ENCODE assay signal across 9 mouse cellular contexts in the genomic region with DNA sequence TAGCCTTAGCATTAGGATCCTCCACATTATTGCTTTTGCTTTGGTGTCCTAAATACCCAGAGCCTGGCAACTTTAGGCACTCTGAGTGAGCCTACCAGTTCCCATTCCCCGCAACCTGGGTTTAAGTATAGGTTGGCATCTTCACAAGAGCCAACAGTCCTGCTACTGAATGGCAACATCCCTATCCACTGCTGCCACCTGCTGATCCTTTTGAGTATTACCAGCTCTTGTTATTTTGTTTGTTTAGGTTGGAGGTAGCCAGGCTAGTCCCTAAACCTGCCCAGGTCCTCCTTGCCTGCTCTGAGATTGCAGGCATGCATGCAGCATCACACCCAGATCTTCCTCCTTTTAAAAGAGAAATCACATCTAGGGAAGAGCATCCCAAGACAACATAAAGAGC. TPM values are rescaled to one million over a fixed set of nuclear protein-coding genes. Genes with fewer than 3 reads are reported as not detected.
DNase-seq lines count a peak whose midpoint lies in the region; ATAC-seq and TF ChIP-seq lines count a peak whose summit lies in the region.
"Not testable (repeated sequence)": the region's sequence is repeated elsewhere in the genome, so short reads cannot be mapped to it uniquely, and the experiment has no call there.
"Had no signal": no experiment of that assay in that cellular context is flagged by ENCODE, and none has a peak within 500 bp of the region (broad histone marks: within the 10 kb centered on the region; RNA-seq: fewer than 3 reads in every experiment).

No protein-coding gene starts in this region.

- not testable (repeated sequence) for H3K4me1 ChIP-seq in forebrain, embryonic 11.5 days (replicated peaks; ENCODE audit: control insufficient read depth, insufficient read depth, low read length); limb, embryonic 14.5 days (ENCODE audit: control insufficient read depth, insufficient read depth, low read length)

- DNase-seq in 416B (ENCODE audit: low read depth): peak; percentile 59
- DNase-seq in adrenal gland, postnatal 36 days: peak; percentile 55 to 80
- DNase-seq in forebrain, embryonic 11.5 days (ENCODE audit: low spot score): not testable (repeated sequence)
- peak; percentile 59 to 85 for DNase-seq in heart, postnatal 14 days
- DNase-seq in kidney, postnatal 14 days: peak; percentile 89
- DNase-seq in limb, embryonic 14.5 days (ENCODE audit: low spot score): peak; percentile 34
- peak; percentile 73 to 83 for DNase-seq in spleen, postnatal 4 days (ENCODE audit: low spot score in 2 of 2)

- not testable (repeated sequence) for H3K4me3 ChIP-seq in forebrain, embryonic 11.5 days (ENCODE audit: low read depth, low read length); limb, embryonic 14.5 days (replicated peaks; ENCODE audit: low read length)

- not testable (repeated sequence) for H3K4me2 ChIP-seq in forebrain, embryonic 11.5 days (ENCODE audit: low read depth, low read length, severe bottlenecking); limb, embryonic 14.5 days (replicated peaks; ENCODE audit: low read depth, low read length, severe bottlenecking)

- intact Hi-C loops in heart, postnatal 14 days (cut with DNase I): loop anchor here (1.0 kb wide), 1 partner anchor 298 kb away; no protein-coding TSS in a partner anchor

- H3K27ac ChIP-seq in forebrain, embryonic 11.5 days (ENCODE audit: low read depth, low read length); limb, embryonic 14.5 days (replicated peaks; ENCODE audit: low read depth, low read length): not testable (repeated sequence)

- H3K27me3 ChIP-seq in forebrain, embryonic 11.5 days (ENCODE audit: control insufficient read depth, insufficient read depth, low read length); limb, embryonic 14.5 days (ENCODE audit: control insufficient read depth, insufficient read depth, low read length): not testable (repeated sequence)

- H3K9me3 ChIP-seq in forebrain, embryonic 11.5 days (ENCODE audit: control insufficient read depth, low read length); limb, embryonic 14.5 days (ENCODE audit: control insufficient read depth, low read length): not testable (repeated sequence)

- H3K36me3 ChIP-seq in forebrain, embryonic 11.5 days (ENCODE audit: control insufficient read depth, insufficient read depth, low read length); limb, embryonic 14.5 days (ENCODE audit: control insufficient read depth, insufficient read depth, low read length): not testable (repeated sequence)

- H3K9ac ChIP-seq in forebrain, embryonic 11.5 days (ENCODE audit: low read length); limb, embryonic 14.5 days (ENCODE audit: low read depth, low read length, severe bottlenecking): not testable (repeated sequence)

- TF ChIP-seq POLR2A in limb, embryonic 14.5 days (IDR thresholded peaks at IDR 0.05; ENCODE audit: borderline replicate concordance, extremely low read depth, insufficient read depth, insufficient read length): not testable (repeated sequence)

- 25% methylated on average over 1 of the region's 1 CpGs for WGBS in forebrain, embryonic 11.5 days
- 7% methylated on average over 1 of the region's 1 CpGs for WGBS in limb, embryonic 14.5 days

- peak; percentile 56 for ATAC-seq in forebrain, embryonic 11.5 days (replicated peaks; ENCODE audit: low FRiP score)
- not testable (repeated sequence) for ATAC-seq in limb, embryonic 14.5 days (ENCODE audit: low FRiP score, low read depth)
- peak; percentile 48 for ATAC-seq in monocyte, adult 5-6 weeks (replicated peaks; ENCODE audit: insufficient number of reproducible peaks, low FRiP score, low TSS enrichment, poor library complexity, severe bottlenecking)

RNA-seq across cellular contexts. Expression of a gene that starts 7.3 kb away (rescaled TPM):
- total RNA-seq in adrenal gland, postnatal 36 days (2021): 1 to 10 TPM; 5.5 to 5.8 TPM
- polyA plus RNA-seq in forebrain, embryonic 11.5 days (2014; fragmentation: Nextera tagmentation; extraction: Ambion mirVana): 1.9 and 3.0 TPM in 2 replicates
- total RNA-seq in heart, postnatal 14 days (2021): 1 to 10 TPM; 5.8 to 6.5 TPM
- 9.7 and 13.6 TPM in 2 replicates for polyA plus RNA-seq in limb, embryonic 14.5 days (2012; rRNA removed)
- 7.3 and 8.3 TPM in 2 replicates for polyA plus RNA-seq in limb, embryonic 14.5 days (2014; fragmentation: Nextera tagmentation; extraction: Ambion mirVana)
- total RNA-seq in monocyte, adult 5-6 weeks (2017): 0.75 to 1.2 TPM in 2 of 3 replicates, not detected in the other

RNA-seq across cellular contexts. Expression of a gene that starts 7.4 kb away (rescaled TPM):
- 10 to 100 TPM; 40.6 to 52.3 TPM for total RNA-seq in adrenal gland, postnatal 36 days (2021)
- polyA plus RNA-seq in forebrain, embryonic 11.5 days (2014; fragmentation: Nextera tagmentation; extraction: Ambion mirVana): 10.8 and 11.4 TPM in 2 replicates
- 10 to 100 TPM; 45.7 to 58.6 TPM for total RNA-seq in heart, postnatal 14 days (2021)
- polyA plus RNA-seq in limb, embryonic 14.5 days (2012; rRNA removed): 66.2 and 67.4 TPM in 2 replicates
- 51.9 and 59.4 TPM in 2 replicates for polyA plus RNA-seq in limb, embryonic 14.5 days (2014; fragmentation: Nextera tagmentation; extraction: Ambion mirVana)
- total RNA-seq in monocyte, adult 5-6 weeks (2017): 10.2 to 19.2 TPM (median 14.1 TPM) in 3 replicates

RNA-seq across cellular contexts. Expression of a gene that starts 15.9 kb away (rescaled TPM):
- not detected for total RNA-seq in adrenal gland, postnatal 36 days (2021)
- polyA plus RNA-seq in forebrain, embryonic 11.5 days (2014; fragmentation: Nextera tagmentation; extraction: Ambion mirVana): 0.19 TPM in 1 of 2 replicates, not detected in the other
- total RNA-seq in heart, postnatal 14 days (2021): not detected
- polyA plus RNA-seq in limb, embryonic 14.5 days (2012; rRNA removed): 0.04 TPM in 1 of 2 replicates, not detected in the other
- polyA plus RNA-seq in limb, embryonic 14.5 days (2014; fragmentation: Nextera tagmentation; extraction: Ambion mirVana): not detected in 2 replicates
- total RNA-seq in monocyte, adult 5-6 weeks (2017): not detected in 3 replicates
- polyA plus RNA-seq: C2C12 had no signal

RNA-seq across cellular contexts. Expression of a gene that starts 24.1 kb away (rescaled TPM):
- total RNA-seq in adrenal gland, postnatal 36 days (2021): not detected
- polyA plus RNA-seq in forebrain, embryonic 11.5 days (2014; fragmentation: Nextera tagmentation; extraction: Ambion mirVana): 0.04 TPM in 1 of 2 replicates, not detected in the other
- total RNA-seq in heart, postnatal 14 days (2021): not detected
- polyA plus RNA-seq in limb, embryonic 14.5 days (2012; rRNA removed): not detected in 2 replicates
- not detected in 2 replicates for polyA plus RNA-seq in limb, embryonic 14.5 days (2014; fragmentation: Nextera tagmentation; extraction: Ambion mirVana)
- total RNA-seq in monocyte, adult 5-6 weeks (2017): not detected in 3 replicates
- polyA plus RNA-seq: C2C12 had no signal

RNA-seq across cellular contexts. Expression of a gene that starts 25.4 kb away (rescaled TPM):
- 1 to 10 TPM in 1 of 2 experiments, under 1 TPM in 1; 0.46 to 1.4 TPM for total RNA-seq in adrenal gland, postnatal 36 days (2021)
- polyA plus RNA-seq in forebrain, embryonic 11.5 days (2014; fragmentation: Nextera tagmentation; extraction: Ambion mirVana): not detected in 2 replicates
- 1 to 10 TPM in 1 of 2 experiments, under 1 TPM in 1; 0.43 to 1.1 TPM for total RNA-seq in heart, postnatal 14 days (2021)
- polyA plus RNA-seq in limb, embryonic 14.5 days (2012; rRNA removed): 1.1 and 1.3 TPM in 2 replicates
- polyA plus RNA-seq in limb, embryonic 14.5 days (2014; fragmentation: Nextera tagmentation; extraction: Ambion mirVana): 0.77 and 2.3 TPM in 2 replicates
- total RNA-seq in monocyte, adult 5-6 weeks (2017): 198 to 426 TPM (median 345 TPM) in 3 replicates
- polyA plus RNA-seq: C2C12 had no signal
